Mouse (Mus musculus): ENCODE data around the gene Prkcg. TPM values are rescaled to one million over a fixed set of nuclear protein-coding genes. Genes with fewer than 3 reads are reported as not detected.
"Not testable (repeated sequence)": the region's sequence is repeated elsewhere in the genome, so short reads cannot be mapped to it uniquely, and the experiment has no call there.

The Prkcg gene
- polyA plus RNA-seq, 1 experiment from 2014 or later, result 0.30 TPM

DNA sequence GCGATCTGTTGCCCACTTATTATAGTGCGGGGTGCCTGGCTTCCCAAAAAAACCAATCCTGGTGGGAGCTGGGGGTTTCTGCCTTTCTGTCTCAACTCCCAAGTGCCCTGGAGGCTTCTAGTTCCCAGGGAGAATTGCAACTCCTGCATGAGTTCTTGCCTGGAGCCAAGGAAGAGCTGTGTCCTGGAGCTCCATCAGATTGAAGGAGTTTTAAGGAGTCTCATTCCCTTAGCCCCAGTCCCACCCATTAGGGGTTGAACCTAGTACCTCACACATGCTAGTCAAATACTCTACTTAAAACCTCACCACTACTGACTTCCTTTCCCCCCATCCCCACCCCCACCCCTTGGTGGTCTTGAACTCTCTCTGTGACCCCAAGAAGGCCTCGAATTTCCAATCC is 2.8 kb downstream of the Prkcg start:
- no peaks in the 10 kb centered on the region for H3K9me3 ChIP-seq (replicated peaks)
- H3K36me3 ChIP-seq, result peaks cover 26% of the 10 kb centered on the region
- H3K4me2 ChIP-seq, result peak overlapping the region; percentile 65
- H3K9ac ChIP-seq, result peak overlapping the region; percentile 71
- ATAC-seq (replicated peaks; ENCODE audit: insufficient number of reproducible peaks, insufficient read depth, low FRiP score, low read depth), result no peak
- 49% methylated on average over 3 of the region's 3 CpGs for WGBS
- no peaks in the 10 kb centered on the region for H3K27me3 ChIP-seq
- peak overlapping the region; percentile 88 for H3K27ac ChIP-seq
- peak overlapping the region; percentile 68 for H3K4me3 ChIP-seq
- peaks cover 49% of the 10 kb centered on the region for H3K4me1 ChIP-seq (replicated peaks)

DNA sequence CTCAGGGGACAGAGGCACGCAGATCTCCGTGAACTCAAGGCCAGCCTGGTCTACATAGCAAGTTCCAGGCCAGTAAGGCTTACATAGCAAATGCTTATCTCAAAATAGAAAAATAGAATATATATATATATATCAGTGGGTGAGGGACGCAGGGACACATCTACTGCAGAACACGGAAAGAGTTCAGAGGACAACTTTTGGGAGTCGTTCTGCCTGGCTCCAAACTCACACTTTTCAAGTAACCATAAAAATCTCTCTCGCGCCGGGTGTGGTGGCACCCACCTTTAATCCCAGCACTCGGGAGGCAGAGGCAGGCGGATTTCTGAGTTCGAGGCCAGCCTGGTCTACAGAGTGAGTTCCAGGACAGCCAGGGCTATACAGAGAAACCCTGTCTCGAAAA is 3.3 kb downstream of the Prkcg start:
- not testable (repeated sequence) for H3K27me3 ChIP-seq; H3K9me3 ChIP-seq (replicated peaks); ATAC-seq (replicated peaks; ENCODE audit: insufficient number of reproducible peaks, insufficient read depth, low FRiP score, low read depth)
- 44% methylated on average over 12 of the region's 12 CpGs for WGBS
- H3K4me3 ChIP-seq, result peak overlapping the region; percentile 68
- peaks cover 31% of the 10 kb centered on the region for H3K36me3 ChIP-seq
- peak overlapping the region; percentile 88 for H3K27ac ChIP-seq
- H3K9ac ChIP-seq, result peak overlapping the region; percentile 71; the same call in 1 of the 2 replicates
- H3K4me1 ChIP-seq (replicated peaks), result peaks cover 54% of the 10 kb centered on the region
- peak overlapping the region; percentile 65 for H3K4me2 ChIP-seq

- Histone ChIP-seq H3K36me3 (peaks cover 37% of the 10 kb centered on the region), H3K9me3 (replicated peaks) (no peaks in the 10 kb centered on the region), H3K27ac (peak overlapping the region; percentile 88), H3K4me1 (replicated peaks) (peaks cover 59% of the 10 kb centered on the region), H3K4me3 (peak overlapping the region; percentile 68), H3K9ac (peak overlapping the region; percentile 44), H3K4me2 (peak overlapping the region; percentile 65), H3K27me3 (no peaks in the 10 kb centered on the region)
- peak; percentile 86 for ATAC-seq (replicated peaks; ENCODE audit: insufficient number of reproducible peaks, insufficient read depth, low FRiP score, low read depth)
- 1% methylated on average over 14 of the region's 14 CpGs for WGBS
Measured at GRCm38 (mm10) chr7:3292791-3293190, 3.8 kb downstream of the Prkcg start.

DNA sequence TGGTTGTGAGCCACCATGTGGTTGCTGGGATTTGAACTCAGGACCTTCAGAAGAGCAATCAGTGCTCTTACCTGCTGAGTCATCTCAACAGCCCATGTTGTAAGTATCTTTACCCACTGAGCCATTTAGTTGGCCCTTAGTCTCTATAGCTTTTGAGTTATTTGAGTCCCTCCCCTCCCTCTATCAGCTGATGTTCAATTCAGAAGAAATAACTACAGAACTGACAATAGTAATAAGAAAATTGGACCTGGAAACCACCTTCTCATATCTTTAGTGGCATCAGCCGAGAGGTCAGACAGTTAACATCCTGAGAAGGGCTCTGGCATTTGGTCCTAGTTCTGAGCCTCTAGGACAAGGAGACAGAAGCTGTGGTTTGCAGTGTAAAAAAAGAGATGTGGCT is 5.8 kb downstream of the Prkcg start:
- Histone ChIP-seq H3K4me2 (peak overlapping the region; percentile 21), H3K9ac (0 out of 2 replicates have a peak overlapping the region, but pooled peaks have one; percentile 14), H3K27me3 (no peaks in the 10 kb centered on the region), H3K4me1 (replicated peaks) (peaks cover 77% of the 10 kb centered on the region), H3K4me3 (0 out of 2 replicates have a peak overlapping the region, but pooled peaks have one; percentile 0), H3K36me3 (peaks cover 45% of the 10 kb centered on the region), H3K9me3 (replicated peaks) (no peaks in the 10 kb centered on the region), H3K27ac (0 out of 2 replicates have a peak overlapping the region, but pooled peaks have one; percentile 16)
- 72% methylated on average over 1 of the region's 1 CpGs for WGBS
- no peak for ATAC-seq (replicated peaks; ENCODE audit: insufficient number of reproducible peaks, insufficient read depth, low FRiP score, low read depth)

GRCm38 (mm10) chr7:3295321-3296110 is 6.5 kb downstream of the Prkcg start:
- Histone ChIP-seq H3K4me1 (replicated peaks) (peaks cover 81% of the 10 kb centered on the region), H3K36me3 (peaks cover 47% of the 10 kb centered on the region), H3K4me2 (peak overlapping the region; percentile 21), H3K4me3 (0 out of 2 replicates have a peak overlapping the region, but pooled peaks have one; percentile 0), H3K27me3 (no peaks in the 10 kb centered on the region), H3K9me3 (replicated peaks) (no peaks in the 10 kb centered on the region), H3K27ac (0 out of 2 replicates have a peak overlapping the region, but pooled peaks have one; percentile 2), H3K9ac (0 out of 2 replicates have a peak overlapping the region, but pooled peaks have one; percentile 14)
- WGBS, result 71% methylated on average over 5 of the region's 5 CpGs
- no peak for ATAC-seq (replicated peaks; ENCODE audit: insufficient number of reproducible peaks, insufficient read depth, low FRiP score, low read depth)

- 92% methylated on average over 16 of the region's 16 CpGs for WGBS
- no peak overlapping the region for H3K27ac ChIP-seq
- H3K9ac ChIP-seq, result no peak overlapping the region
- peaks cover 83% of the 10 kb centered on the region for H3K4me1 ChIP-seq (replicated peaks)
- no peak for ATAC-seq (replicated peaks; ENCODE audit: insufficient number of reproducible peaks, insufficient read depth, low FRiP score, low read depth)
- H3K36me3 ChIP-seq, result peaks cover 47% of the 10 kb centered on the region
- H3K4me3 ChIP-seq, result no peak overlapping the region
- peak overlapping the region; percentile 53 for H3K4me2 ChIP-seq
- no peaks in the 10 kb centered on the region for H3K27me3 ChIP-seq
- H3K9me3 ChIP-seq (replicated peaks), result no peaks in the 10 kb centered on the region
Measured at GRCm38 (mm10) chr7:3296711-3297110, 7.7 kb downstream of the Prkcg start.

- Histone ChIP-seq H3K4me2 (0 out of 2 replicates have a peak overlapping the region, but pooled peaks have one; percentile 15), H3K9me3 (replicated peaks) (no peaks in the 10 kb centered on the region), H3K36me3 (peaks cover 36% of the 10 kb centered on the region), H3K27ac (no peak overlapping the region), H3K4me3 (no peak overlapping the region), H3K4me1 (replicated peaks) (peaks cover 88% of the 10 kb centered on the region), H3K9ac (no peak overlapping the region), H3K27me3 (peaks cover 16% of the 10 kb centered on the region)
- 56% methylated on average over 7 of the region's 7 CpGs for WGBS
- ATAC-seq (replicated peaks; ENCODE audit: insufficient number of reproducible peaks, insufficient read depth, low FRiP score, low read depth), result no peak
Measured at GRCm38 (mm10) chr7:3299941-3300617, 11.1 kb downstream of the Prkcg start.

DNA sequence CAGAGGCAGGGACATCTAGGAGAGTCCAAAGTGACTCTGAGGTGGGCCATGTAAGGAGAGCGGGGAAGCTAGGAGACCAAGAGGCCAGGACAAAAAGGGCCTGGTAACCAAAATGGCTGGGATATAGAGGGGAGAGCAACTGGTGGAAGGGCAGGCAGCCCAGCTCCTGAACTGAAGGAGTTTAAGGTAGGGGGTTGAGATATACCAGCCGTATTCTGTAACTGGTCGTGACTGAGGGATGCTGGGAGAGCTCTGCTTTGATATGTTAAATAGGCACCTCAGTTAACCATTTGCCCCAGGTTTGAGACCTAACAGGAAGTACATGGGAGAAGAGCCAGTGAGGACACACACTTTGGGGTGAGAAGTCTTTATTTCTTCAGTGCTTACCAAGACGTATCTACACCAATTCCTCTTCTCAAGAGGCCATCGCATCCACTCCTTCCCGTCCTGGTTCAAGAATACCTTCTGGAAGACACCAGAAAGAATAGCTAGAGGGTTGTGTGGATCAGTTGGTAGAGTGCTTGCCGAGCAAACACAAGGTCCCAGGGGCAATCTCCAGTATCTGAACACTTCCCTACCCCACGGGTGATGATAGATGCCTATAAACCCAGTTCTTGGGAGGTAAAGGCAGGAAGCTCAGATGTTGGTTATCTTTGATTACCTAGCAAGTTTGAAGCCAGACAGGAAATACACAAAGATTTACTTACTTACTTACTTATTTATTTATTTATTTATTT is 12.1 kb downstream of the Prkcg start:
- Histone ChIP-seq H3K27ac (no peak overlapping the region; the same call in 1 of the 2 replicates), H3K27me3 (peaks cover 26% of the 10 kb centered on the region), H3K36me3 (peaks cover 27% of the 10 kb centered on the region), H3K4me1 (replicated peaks) (peaks cover 78% of the 10 kb centered on the region), H3K9ac (no peak overlapping the region), H3K4me2 (peak overlapping the region; percentile 68; the same call in 1 of the 2 replicates), H3K4me3 (no peak overlapping the region), H3K9me3 (replicated peaks) (no peaks in the 10 kb centered on the region)
- 49% methylated on average over 8 of the region's 8 CpGs for WGBS
- ATAC-seq (replicated peaks; ENCODE audit: insufficient number of reproducible peaks, insufficient read depth, low FRiP score, low read depth), result no peak

DNA sequence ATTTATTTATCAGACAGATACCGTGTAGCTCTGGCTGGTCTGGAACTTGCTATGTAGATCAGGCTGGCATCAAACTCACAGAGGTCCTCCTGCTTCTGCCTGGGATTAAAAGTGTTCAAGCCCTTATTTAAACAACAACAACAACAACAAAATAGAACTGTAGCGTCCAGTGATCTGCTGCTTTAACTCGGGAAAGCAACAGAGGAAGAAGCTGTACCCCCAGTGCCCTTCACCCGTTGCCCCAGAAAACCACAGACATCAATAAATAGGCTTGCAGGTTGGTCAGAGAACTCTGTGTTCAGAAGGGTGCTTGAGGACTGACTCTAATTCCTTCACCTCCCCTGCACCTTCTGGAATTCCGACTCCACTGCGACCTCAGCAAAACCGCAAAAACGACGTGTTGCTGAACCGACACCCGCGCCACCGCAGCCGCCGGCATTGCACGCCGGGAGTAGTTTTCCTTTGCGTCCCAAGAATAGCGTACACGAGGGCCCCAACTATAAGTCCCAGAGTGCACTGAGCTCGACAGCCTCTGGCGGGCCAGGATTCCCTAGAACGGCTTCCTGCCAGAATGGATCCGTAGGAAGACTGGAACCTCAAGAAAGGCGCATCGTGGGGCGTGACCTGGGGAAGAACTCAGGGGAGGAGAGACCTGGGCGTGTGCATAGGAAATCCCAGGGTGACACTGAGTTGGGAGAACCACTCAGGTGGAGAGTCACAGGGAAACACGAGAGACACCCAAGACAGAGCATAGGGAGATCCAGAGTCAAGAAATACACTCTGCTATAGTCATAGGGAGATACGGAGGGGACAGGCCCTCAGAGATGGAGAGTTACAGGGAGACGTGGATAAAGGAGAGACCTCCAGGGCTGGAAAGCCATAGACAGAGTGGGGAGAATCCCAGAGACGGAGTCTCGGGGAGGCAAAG is 12.9 kb downstream of the Prkcg start:
- Histone ChIP-seq H3K4me1 (replicated peaks) (peaks cover 71% of the 10 kb centered on the region), H3K27me3 (peaks cover 30% of the 10 kb centered on the region), H3K4me3 (peak overlapping the region; percentile 43), H3K9me3 (replicated peaks) (no peaks in the 10 kb centered on the region), H3K36me3 (peaks cover 19% of the 10 kb centered on the region), H3K27ac (peak overlapping the region; percentile 69), H3K4me2 (peak overlapping the region; percentile 68), H3K9ac (peak overlapping the region; percentile 31)
- 3% methylated on average over 33 of the region's 33 CpGs for WGBS
- peak; percentile 70 for ATAC-seq (replicated peaks; ENCODE audit: insufficient number of reproducible peaks, insufficient read depth, low FRiP score, low read depth)

All from heart, embryonic 15.5 days (tissue).